1 mouse cellular context compared by ENCODE assay signal in the genomic region with DNA sequence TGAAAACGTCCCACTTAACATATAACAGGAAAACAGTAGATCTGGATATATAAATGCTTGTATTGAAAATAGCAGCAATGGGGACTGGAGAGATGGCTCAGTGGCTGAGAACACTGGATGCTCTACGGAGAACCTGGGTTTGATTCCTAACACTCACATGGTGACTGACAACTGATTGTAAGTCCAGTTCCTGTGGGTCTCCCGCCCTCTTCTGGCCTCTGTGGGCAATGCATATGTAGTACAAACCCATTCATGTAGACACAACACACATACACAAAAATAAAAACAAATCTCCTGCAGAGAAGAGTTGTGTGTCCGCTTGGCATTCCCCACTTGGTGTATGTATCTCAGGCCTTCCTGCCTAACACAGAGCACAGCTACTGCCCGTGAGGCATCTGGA.
A peak's percentile ranks its signal among the peaks of the same experiment; 100 is the strongest.
TF ChIP-seq lines count a peak whose summit lies in the region.

No protein-coding gene starts in this region.

TF ChIP-seq in CH12.LX, 34 proteins besides CTCF, POLR2A, EP300 and RAD21:
- TF ChIP-seq RCOR1 (conservative IDR thresholded peaks at IDR 0.05; ENCODE audit: low read depth, low read length) = no peak
- no peak for TF ChIP-seq E2F4 (IDR thresholded peaks at IDR 0.05; ENCODE audit: insufficient replicate concordance, low read depth, low read length)
- peak; percentile 35 for TF ChIP-seq SMC3 (IDR thresholded peaks at IDR 0.05; ENCODE audit: low read depth, low read length)
